Mouse (Mus musculus) megakaryocyte-erythroid progenitor cell, adult 5-6 weeks (primary cell): ENCODE results near the gene Orm2. TPM values are rescaled to one million over a fixed set of nuclear protein-coding genes. Genes with fewer than 3 reads are reported as not detected.
A peak's percentile ranks its signal among the peaks of the same experiment; 100 is the strongest.

Source experiments
- ATAC-seq: replicated peaks from 2 replicates; pipeline ENCODE4 v1.8.0; 2016; ENCODE audit warnings: mild to moderate bottlenecking, inconsistent platforms; ENCODE audit not compliant: severe bottlenecking, poor library complexity, low FRiP score, low TSS enrichment
- total RNA-seq, 2 experiments: library from RNA; stranded (forward) in 1 of 2; stranded (reverse) in 1 of 2; fragments of 200-1000, 215-1000 nt in 1 of 2; fragments of >200 nt in 1 of 2; fragmentation: Nextera tagmentation in 1 of 2; gene quantifications; 2 replicates each; pipeline ENCODE4 v1.2.3; 2014 to 2017

The Orm2 gene
- total RNA-seq, 2 experiments from 2014 or later, result not detected

GRCm38 (mm10) chr4:63373404-63373803 is 11.2 kb downstream of the Orm2 start:
- peak; percentile 60 for ATAC-seq

DNA sequence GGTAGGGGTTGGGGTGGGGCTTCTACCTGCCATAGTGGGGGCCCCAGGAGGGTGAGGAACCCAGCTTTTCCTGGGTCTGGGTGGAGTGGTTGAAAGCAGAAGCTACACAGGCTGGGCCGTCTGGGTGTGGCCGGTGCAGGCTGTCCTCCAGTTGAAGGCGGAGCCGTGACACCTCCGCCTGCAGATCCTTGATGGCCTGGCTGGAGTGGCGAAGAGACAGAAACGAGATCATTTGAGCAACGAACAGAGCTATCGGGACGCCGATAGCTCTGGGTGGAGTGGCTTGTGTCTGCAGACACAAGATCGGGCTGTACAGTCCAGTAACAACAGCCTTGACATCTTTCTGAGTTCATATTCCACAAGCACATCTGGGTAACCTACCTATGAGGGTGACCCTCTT is 12.1 kb downstream of the Orm2 start:
- ATAC-seq, result peak; percentile 86

GRCm38 (mm10) chr4:63375367-63375766 is 13.1 kb downstream of the Orm2 start:
- no peak for ATAC-seq

GRCm38 (mm10) chr4:63377483-63377882 is 15.2 kb downstream of the Orm2 start:
- no peak for ATAC-seq

- ATAC-seq, result peak; percentile 65
These were observed 20.6 kb downstream of the Orm2 start for GRCm38 (mm10) chr4:63382676-63383369.

DNA sequence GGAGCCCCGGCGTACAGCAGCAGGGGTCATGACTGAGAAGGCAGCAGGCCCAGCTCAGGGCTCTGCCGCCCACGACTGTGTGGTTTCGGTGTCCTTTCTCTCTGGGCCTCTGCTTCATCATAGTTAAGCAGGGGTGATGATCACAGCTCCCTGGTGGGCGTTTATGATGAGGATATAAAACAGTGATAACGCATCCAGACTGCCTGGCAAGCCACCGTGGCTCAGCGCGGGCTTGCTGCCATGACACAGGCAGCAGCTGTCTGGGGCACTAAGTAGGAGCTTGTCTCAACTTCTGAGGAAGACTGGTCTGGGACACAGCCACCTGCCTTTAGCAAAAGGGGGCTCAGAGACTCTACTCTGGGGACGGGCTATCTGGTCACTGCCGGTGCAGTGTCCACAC is 21.2 kb downstream of the Orm2 start:
- ATAC-seq, result peak; percentile 72

- ATAC-seq, result no peak
These were observed 22.0 kb downstream of the Orm2 start for GRCm38 (mm10) chr4:63384262-63384661.

DNA sequence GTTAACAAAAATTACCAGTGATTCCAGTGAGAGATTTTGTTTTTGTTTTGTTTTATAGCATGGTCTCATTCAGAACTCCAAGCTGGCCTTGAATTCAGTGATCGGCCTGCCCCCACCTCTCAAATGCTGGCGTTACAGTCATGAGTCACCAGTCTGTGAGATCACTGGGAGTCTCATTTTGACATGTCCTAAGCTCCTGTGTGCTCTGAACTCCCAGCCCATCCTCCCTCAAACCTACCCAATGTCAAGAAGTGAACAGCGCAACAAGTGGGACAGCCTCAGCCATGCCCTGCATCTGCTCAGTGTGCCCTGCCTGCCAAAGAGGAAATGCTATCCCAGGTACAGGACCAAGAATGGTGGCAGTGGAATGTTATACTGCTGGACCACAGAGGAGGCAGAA is 23.0 kb downstream of the Orm2 start:
- ATAC-seq, result no peak

DNA sequence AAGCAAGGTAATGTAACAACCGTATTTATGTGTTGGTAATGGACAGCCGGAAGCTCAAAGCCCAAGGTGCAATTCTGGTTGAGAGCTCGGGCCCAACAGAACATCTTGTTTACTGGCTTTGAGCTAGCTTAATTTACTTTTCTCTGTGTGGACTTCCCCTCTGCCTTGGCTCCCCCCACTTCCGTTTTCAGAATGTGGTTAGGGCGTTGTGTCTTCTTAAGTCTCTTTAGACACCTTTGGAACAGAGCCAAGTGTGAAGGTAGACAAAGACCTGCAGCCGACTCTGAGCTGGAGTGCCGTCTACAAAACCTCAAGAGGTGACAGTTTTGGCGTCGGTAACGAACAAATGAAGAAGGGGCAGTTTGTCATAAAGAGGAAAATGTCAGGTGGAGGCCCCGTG is 23.5 kb downstream of the Orm2 start:
- no peak for ATAC-seq

- ATAC-seq, result no peak
These were observed 25.8 kb downstream of the Orm2 start for GRCm38 (mm10) chr4:63388029-63388428.

GRCm38 (mm10) chr4:63389121-63389886 is 27.1 kb downstream of the Orm2 start:
- peak; percentile 43 for ATAC-seq

- ATAC-seq, result peak; percentile 72
These were observed 27.8 kb downstream of the Orm2 start for GRCm38 (mm10) chr4:63389887-63390528.

DNA sequence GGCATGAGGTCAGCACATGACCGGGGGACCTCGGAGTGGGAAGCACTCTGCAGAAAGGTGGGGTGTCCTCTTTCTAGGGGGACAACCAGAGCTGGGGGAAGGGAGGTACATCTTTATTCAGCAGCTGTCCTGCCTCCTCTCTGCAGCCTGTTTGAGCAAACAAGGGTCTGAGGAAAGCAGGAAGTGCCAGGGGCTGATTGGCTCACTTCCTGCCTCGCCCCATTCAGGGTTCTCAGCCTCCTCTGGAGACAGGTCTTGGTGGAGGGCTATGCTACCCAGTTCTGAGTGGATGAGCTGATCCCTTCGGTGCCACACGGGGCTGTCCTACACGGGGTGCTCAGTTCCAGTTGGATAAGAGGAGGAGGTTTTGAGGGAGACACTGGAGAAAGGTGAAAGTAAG is 29.1 kb downstream of the Orm2 start:
- ATAC-seq, result no peak

- no peak for ATAC-seq
These were observed 35.8 kb downstream of the Orm2 start for GRCm38 (mm10) chr4:63397981-63398537.

- ATAC-seq, result peak; percentile 43
These were observed 36.8 kb downstream of the Orm2 start for GRCm38 (mm10) chr4:63398854-63399609.

DNA sequence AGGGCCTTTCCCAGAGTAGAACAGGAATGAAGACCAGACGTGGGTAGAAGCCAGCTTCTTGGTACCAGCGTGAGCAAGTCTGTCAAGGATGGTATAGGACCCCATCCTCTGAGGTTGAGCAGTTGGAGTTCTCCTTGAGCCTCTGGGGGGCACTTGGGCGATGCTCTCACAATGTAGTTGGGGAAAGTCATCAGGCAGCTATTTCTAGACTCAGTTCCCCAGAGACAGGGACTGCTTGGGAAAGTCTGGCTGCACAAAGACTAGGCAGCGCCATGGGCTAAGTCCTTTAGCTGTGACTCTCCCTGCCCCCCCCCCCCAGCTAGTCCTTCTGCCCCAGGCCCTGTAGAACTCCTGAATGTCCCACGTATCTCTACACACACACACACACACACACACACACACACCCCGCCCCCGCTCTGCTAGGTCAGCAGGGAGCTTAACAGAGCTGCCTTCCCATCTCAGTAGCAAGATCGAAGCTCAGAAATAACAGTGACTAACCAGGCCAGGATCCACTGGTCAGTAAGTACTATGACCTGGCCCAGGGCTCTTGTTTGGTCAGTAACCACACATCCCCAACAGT is 37.5 kb downstream of the Orm2 start:
- no peak for ATAC-seq

GRCm38 (mm10) chr4:63400541-63401306 is 38.5 kb downstream of the Orm2 start:
- no peak for ATAC-seq

- ATAC-seq, result no peak
These were observed 39.4 kb downstream of the Orm2 start for GRCm38 (mm10) chr4:63401620-63402019.
